Mouse (Mus musculus): ENCODE measurements at regions not wholly inside any gene's neighbourhood (a gene's known extent, or its start where the extent isn't known, plus 50 kb on each side); places are given as distances from the start of the nearest gene placed in this dataset.

GRCm38 (mm10) chr3:18714968-18715630 lies 766.9 kb downstream of the Cypt12 start:
- WGBS = 91% methylated on average over 9 of the region's 9 CpGs
- H3K9me3 ChIP-seq = no peaks in the 10 kb centered on the region
- H3K4me2 ChIP-seq = no peak overlapping the region
- no peak overlapping the region for H3K9ac ChIP-seq
- no peak overlapping the region for H3K4me3 ChIP-seq
- no peak overlapping the region for H3K27ac ChIP-seq
- H3K27me3 ChIP-seq = no peaks in the 10 kb centered on the region
- H3K36me3 ChIP-seq = no peaks in the 10 kb centered on the region
- H3K4me1 ChIP-seq = no peaks in the 10 kb centered on the region
- no peak for ATAC-seq (ENCODE audit: insufficient number of reproducible peaks, insufficient read depth, low FRiP score, low TSS enrichment, low read depth)

- no peak for ATAC-seq (ENCODE audit: insufficient number of reproducible peaks, insufficient read depth, low FRiP score, low TSS enrichment, low read depth)
Observed at GRCm38 (mm10) chr3:18715776-18716175, 767.6 kb downstream of the Cypt12 start.

GRCm38 (mm10) chr3:18725507-18725906 lies 777.3 kb downstream of the Cypt12 start:
- no peak overlapping the region for H3K4me3 ChIP-seq
- WGBS = 94% methylated on average over 1 of the region's 1 CpGs
- ATAC-seq (ENCODE audit: insufficient number of reproducible peaks, insufficient read depth, low FRiP score, low TSS enrichment, low read depth) = no peak
- H3K36me3 ChIP-seq = no peaks in the 10 kb centered on the region
- no peak overlapping the region for H3K27ac ChIP-seq
- H3K4me1 ChIP-seq = no peaks in the 10 kb centered on the region
- no peaks in the 10 kb centered on the region for H3K9me3 ChIP-seq
- H3K9ac ChIP-seq = no peak overlapping the region
- H3K27me3 ChIP-seq = no peaks in the 10 kb centered on the region
- no peak overlapping the region for H3K4me2 ChIP-seq

More at GRCm38 (mm10) chr3:18715776-18716175, 767.6 kb downstream of the Cypt12 start:
- Histone ChIP-seq H3K27me3 (no peaks in the 10 kb centered on the region), H3K4me1 (no peaks in the 10 kb centered on the region), H3K4me2 (no peak overlapping the region), H3K9ac (no peak overlapping the region), H3K27ac (no peak overlapping the region), H3K4me3 (no peak overlapping the region), H3K36me3 (no peaks in the 10 kb centered on the region), H3K9me3 (no peaks in the 10 kb centered on the region)
- 79% methylated on average over 5 of the region's 5 CpGs for WGBS

GRCm38 (mm10) chr3:18731251-18731650 lies 783.0 kb downstream of the Cypt12 start:
- H3K9ac ChIP-seq = no peak overlapping the region
- H3K4me3 ChIP-seq = no peak overlapping the region
- no peak for ATAC-seq (ENCODE audit: insufficient number of reproducible peaks, insufficient read depth, low FRiP score, low TSS enrichment, low read depth)
- no peak overlapping the region for H3K4me2 ChIP-seq
- WGBS = 50% methylated on average over 1 of the region's 1 CpGs
- H3K9me3 ChIP-seq = no peaks in the 10 kb centered on the region
- H3K36me3 ChIP-seq = no peaks in the 10 kb centered on the region
- no peaks in the 10 kb centered on the region for H3K27me3 ChIP-seq
- H3K4me1 ChIP-seq = no peaks in the 10 kb centered on the region
- H3K27ac ChIP-seq = no peak overlapping the region

- Histone ChIP-seq H3K9ac (no peak overlapping the region), H3K36me3 (no peaks in the 10 kb centered on the region), H3K27ac (no peak overlapping the region), H3K4me2 (no peak overlapping the region), H3K9me3 (no peaks in the 10 kb centered on the region), H3K27me3 (no peaks in the 10 kb centered on the region), H3K4me1 (no peaks in the 10 kb centered on the region), H3K4me3 (no peak overlapping the region)
- no peak for ATAC-seq (ENCODE audit: insufficient number of reproducible peaks, insufficient read depth, low FRiP score, low TSS enrichment, low read depth)
- WGBS = 61% methylated on average over 2 of the region's 2 CpGs
Observed at GRCm38 (mm10) chr3:18731674-18732073, 783.5 kb downstream of the Cypt12 start.

- Histone ChIP-seq H3K9ac (no peak overlapping the region), H3K9me3 (no peaks in the 10 kb centered on the region), H3K27ac (no peak overlapping the region), H3K4me3 (no peak overlapping the region), H3K27me3 (no peaks in the 10 kb centered on the region), H3K4me2 (no peak overlapping the region), H3K4me1 (no peaks in the 10 kb centered on the region), H3K36me3 (no peaks in the 10 kb centered on the region)
- ATAC-seq (ENCODE audit: insufficient number of reproducible peaks, insufficient read depth, low FRiP score, low TSS enrichment, low read depth) = no peak
- WGBS = 81% methylated on average over 1 of the region's 1 CpGs
Observed at GRCm38 (mm10) chr3:18733540-18733939, 785.3 kb downstream of the Cypt12 start.

GRCm38 (mm10) chr3:18738946-18739345 lies 790.7 kb downstream of the Cypt12 start:
- no peak for ATAC-seq (ENCODE audit: insufficient number of reproducible peaks, insufficient read depth, low FRiP score, low TSS enrichment, low read depth)
- Histone ChIP-seq H3K27me3 (no peaks in the 10 kb centered on the region), H3K4me2 (no peak overlapping the region), H3K4me3 (no peak overlapping the region), H3K36me3 (no peaks in the 10 kb centered on the region), H3K27ac (no peak overlapping the region), H3K9ac (no peak overlapping the region), H3K9me3 (no peaks in the 10 kb centered on the region), H3K4me1 (no peaks in the 10 kb centered on the region)

GRCm38 (mm10) chr3:18740344-18740743 lies 792.1 kb downstream of the Cypt12 start:
- H3K27ac ChIP-seq = no peak overlapping the region
- H3K36me3 ChIP-seq = no peaks in the 10 kb centered on the region
- 82% methylated on average over 4 of the region's 4 CpGs for WGBS

GRCm38 (mm10) chr3:18743474-18743873 lies 795.3 kb downstream of the Cypt12 start:
- no peaks in the 10 kb centered on the region for H3K9me3 ChIP-seq
- H3K4me2 ChIP-seq = no peak overlapping the region
- H3K9ac ChIP-seq = no peak overlapping the region
- H3K36me3 ChIP-seq = no peaks in the 10 kb centered on the region
- H3K27ac ChIP-seq = no peak overlapping the region
- no peaks in the 10 kb centered on the region for H3K4me1 ChIP-seq
- no peak overlapping the region for H3K4me3 ChIP-seq
- no peaks in the 10 kb centered on the region for H3K27me3 ChIP-seq
- WGBS = 85% methylated on average over 2 of the region's 2 CpGs
- no peak for ATAC-seq (ENCODE audit: insufficient number of reproducible peaks, insufficient read depth, low FRiP score, low TSS enrichment, low read depth)

More at GRCm38 (mm10) chr3:18740344-18740743, 792.1 kb downstream of the Cypt12 start:
- Histone ChIP-seq H3K9ac (no peak overlapping the region), H3K4me1 (no peaks in the 10 kb centered on the region), H3K4me3 (no peak overlapping the region), H3K27me3 (no peaks in the 10 kb centered on the region), H3K4me2 (no peak overlapping the region), H3K9me3 (no peaks in the 10 kb centered on the region)
- no peak for ATAC-seq (ENCODE audit: insufficient number of reproducible peaks, insufficient read depth, low FRiP score, low TSS enrichment, low read depth)

GRCm38 (mm10) chr3:18744216-18744615 lies 796.0 kb downstream of the Cypt12 start:
- Histone ChIP-seq H3K4me1 (no peaks in the 10 kb centered on the region), H3K4me2 (no peak overlapping the region), H3K27me3 (no peaks in the 10 kb centered on the region), H3K9me3 (no peaks in the 10 kb centered on the region), H3K9ac (no peak overlapping the region), H3K27ac (no peak overlapping the region), H3K36me3 (no peaks in the 10 kb centered on the region), H3K4me3 (no peak overlapping the region)
- 81% methylated on average over 3 of the region's 3 CpGs for WGBS
- no peak for ATAC-seq (ENCODE audit: insufficient number of reproducible peaks, insufficient read depth, low FRiP score, low TSS enrichment, low read depth)

- ATAC-seq (ENCODE audit: insufficient number of reproducible peaks, insufficient read depth, low FRiP score, low TSS enrichment, low read depth) = no peak
Observed at GRCm38 (mm10) chr3:18746206-18746605, 798.0 kb downstream of the Cypt12 start.

GRCm38 (mm10) chr3:18746898-18747297 lies 798.7 kb downstream of the Cypt12 start:
- no peak overlapping the region for H3K4me3 ChIP-seq

More at GRCm38 (mm10) chr3:18746206-18746605, 798.0 kb downstream of the Cypt12 start:
- Histone ChIP-seq H3K9ac (no peak overlapping the region), H3K27ac (no peak overlapping the region), H3K4me3 (no peak overlapping the region), H3K4me2 (no peak overlapping the region), H3K36me3 (no peaks in the 10 kb centered on the region), H3K4me1 (no peaks in the 10 kb centered on the region), H3K27me3 (no peaks in the 10 kb centered on the region), H3K9me3 (no peaks in the 10 kb centered on the region)

More at GRCm38 (mm10) chr3:18746898-18747297, 798.7 kb downstream of the Cypt12 start:
- no peak overlapping the region for H3K27ac ChIP-seq
- no peak overlapping the region for H3K9ac ChIP-seq
- no peaks in the 10 kb centered on the region for H3K9me3 ChIP-seq
- no peaks in the 10 kb centered on the region for H3K4me1 ChIP-seq
- 46% methylated on average over 2 of the region's 2 CpGs for WGBS
- no peaks in the 10 kb centered on the region for H3K27me3 ChIP-seq
- no peaks in the 10 kb centered on the region for H3K36me3 ChIP-seq
- no peak for ATAC-seq (ENCODE audit: insufficient number of reproducible peaks, insufficient read depth, low FRiP score, low TSS enrichment, low read depth)
- no peak overlapping the region for H3K4me2 ChIP-seq
